Mouse (Mus musculus) G1E (cell line): ENCODE measurements around the gene Lrig2. TPM values are rescaled to one million over a fixed set of nuclear protein-coding genes. Genes with fewer than 3 reads are reported as not detected.

Experiments
- ATAC-seq: 2 replicates; pipeline ENCODE4 v1.8.0; 2016; ENCODE audit warnings: mild to moderate bottlenecking; ENCODE audit not compliant: insufficient number of reproducible peaks, poor library complexity, low FRiP score, severe bottlenecking; ENCODE audit errors: extremely low read depth
- DNase-seq: peaks from one replicate; pipeline ENCODE4 v3.0.0; 2012; ENCODE audit warnings: low spot score
- H3K27me3 ChIP-seq: 2 replicates; pipeline ENCODE4 v1.6.1; 2012; ENCODE audit warnings: mild to moderate bottlenecking, low read length, inconsistent platforms; ENCODE audit not compliant: insufficient read depth
- H3K36me3 ChIP-seq: replicated peaks from 2 replicates; pipeline ENCODE3; 2012; ENCODE audit warnings: mild to moderate bottlenecking, inconsistent platforms
- H3K4me1 ChIP-seq: 2 replicates; pipeline ENCODE4 v1.6.1; 2012; ENCODE audit warnings: low read depth, low read length, inconsistent platforms, mixed read lengths; ENCODE audit not compliant: insufficient read depth
- H3K4me3 ChIP-seq: 2 replicates; pipeline ENCODE4 v1.5.1; 2012; ENCODE audit warnings: low read depth, mild to moderate bottlenecking, inconsistent platforms, low read length, moderate library complexity, mixed read lengths
- H3K9me3 ChIP-seq: replicated peaks from 2 replicates; pipeline ENCODE4 v1.6.1; 2012; ENCODE audit warnings: inconsistent platforms
- CTCF ChIP-seq: IDR thresholded peaks from 2 replicates; pipeline ENCODE4 v1.5.1; 2012; ENCODE audit warnings: low read depth, low read length, inconsistent platforms, mixed read lengths
- GATA1 ChIP-seq: IDR thresholded peaks from 2 replicates; pipeline ENCODE4 v1.6.1; 2012; ENCODE audit warnings: borderline replicate concordance, low read length, inconsistent platforms, mixed read lengths
- GATA2 ChIP-seq: IDR thresholded peaks from 2 replicates; pipeline ENCODE4 v1.6.1; 2012; ENCODE audit warnings: low read depth, low read length, inconsistent platforms, borderline replicate concordance
- POLR2AphosphoS5 ChIP-seq: IDR thresholded peaks from 2 replicates; pipeline ENCODE4 v1.6.1; 2012; ENCODE audit warnings: low read depth, low read length, inconsistent platforms; ENCODE audit not compliant: insufficient replicate concordance
- TAL1 ChIP-seq: conservative IDR thresholded peaks from 2 replicates; pipeline ENCODE4 v1.6.1; 2012; ENCODE audit warnings: low read depth, low read length, inconsistent platforms, mixed read lengths
- polyA plus RNA-seq: library from polyadenylated mRNA; stranded (reverse); fragments of >175 nt; gene quantifications from 2 replicates; pipeline ENCODE4 v1.2.3, GENCODE M21; 2012
- total RNA-seq, 2 experiments: library from RNA; stranded (forward) in 1 of 2; stranded (reverse) in 1 of 2; fragments of 200-1000 nt in 1 of 2; fragments of >200 nt in 1 of 2; fragmentation: Nextera tagmentation in 1 of 2; gene quantifications; 2 replicates each; pipeline ENCODE4 v1.2.3; 2014 to 2017

Lrig2 gene
- total and polyA plus RNA-seq, 3 experiments, result 1.9 to 20.5 (median 15.7) TPM

DNA sequence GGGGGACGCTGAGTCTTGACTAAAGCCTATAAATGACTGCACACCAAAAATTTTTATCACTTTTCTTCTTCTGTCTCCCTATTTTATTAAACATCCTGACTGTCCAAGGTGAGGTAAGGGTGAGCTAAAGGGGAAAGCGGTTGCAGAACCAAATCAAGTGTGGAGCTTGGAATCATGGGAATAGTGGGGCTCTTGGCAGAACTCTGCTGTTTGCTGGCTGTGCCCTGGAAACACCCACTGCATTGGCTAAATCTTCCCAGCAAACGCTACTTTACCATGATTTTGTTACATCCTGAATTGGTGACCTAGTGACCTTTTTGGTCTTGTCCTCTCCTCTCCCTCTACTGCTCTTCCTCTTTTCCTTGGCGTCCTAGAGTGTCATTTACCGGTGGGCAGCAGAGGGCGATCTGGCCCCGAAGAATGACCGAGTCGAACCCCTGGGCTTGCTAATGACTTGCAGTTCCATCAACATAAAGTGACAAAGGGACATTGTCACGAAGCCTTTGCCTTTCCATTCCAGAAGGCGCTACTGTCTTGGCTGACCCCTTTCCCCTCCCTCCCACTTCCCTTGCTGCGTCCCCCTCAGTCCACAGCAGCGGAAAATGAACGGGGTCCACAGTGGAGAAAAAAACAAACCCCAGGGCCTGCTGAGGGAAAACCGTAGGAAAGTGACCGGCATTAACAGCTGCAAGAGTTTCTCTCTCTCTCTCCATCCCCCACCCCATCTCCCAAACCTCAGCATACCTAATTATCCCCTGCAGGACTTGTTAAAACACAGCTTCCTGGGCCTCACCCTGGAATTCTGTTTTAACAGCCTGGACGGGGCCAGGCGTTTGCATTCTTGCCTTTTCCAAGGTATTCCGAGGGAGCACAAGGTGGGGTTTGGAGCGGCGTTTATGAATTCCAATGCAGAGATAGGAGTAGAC lies 29.7 kb upstream of the Lrig2 start:
- H3K4me1 ChIP-seq, result 0 out of 2 replicates have a peak, but pooled peaks cover 3% of the 10 kb centered on the region
- H3K4me3 ChIP-seq, result no peak overlapping the region
- ATAC-seq (no peak), DNase-seq (peak; percentile 39)
- H3K36me3 ChIP-seq, result no peaks in the 10 kb centered on the region
- no peaks in the 10 kb centered on the region for H3K9me3 ChIP-seq
- H3K27me3 ChIP-seq, result peaks cover 15% of the 10 kb centered on the region
- TF ChIP-seq CTCF (no peak), GATA2 (no peak), TAL1 (no peak), POLR2AphosphoS5 (no peak), GATA1 (no peak)

DNA sequence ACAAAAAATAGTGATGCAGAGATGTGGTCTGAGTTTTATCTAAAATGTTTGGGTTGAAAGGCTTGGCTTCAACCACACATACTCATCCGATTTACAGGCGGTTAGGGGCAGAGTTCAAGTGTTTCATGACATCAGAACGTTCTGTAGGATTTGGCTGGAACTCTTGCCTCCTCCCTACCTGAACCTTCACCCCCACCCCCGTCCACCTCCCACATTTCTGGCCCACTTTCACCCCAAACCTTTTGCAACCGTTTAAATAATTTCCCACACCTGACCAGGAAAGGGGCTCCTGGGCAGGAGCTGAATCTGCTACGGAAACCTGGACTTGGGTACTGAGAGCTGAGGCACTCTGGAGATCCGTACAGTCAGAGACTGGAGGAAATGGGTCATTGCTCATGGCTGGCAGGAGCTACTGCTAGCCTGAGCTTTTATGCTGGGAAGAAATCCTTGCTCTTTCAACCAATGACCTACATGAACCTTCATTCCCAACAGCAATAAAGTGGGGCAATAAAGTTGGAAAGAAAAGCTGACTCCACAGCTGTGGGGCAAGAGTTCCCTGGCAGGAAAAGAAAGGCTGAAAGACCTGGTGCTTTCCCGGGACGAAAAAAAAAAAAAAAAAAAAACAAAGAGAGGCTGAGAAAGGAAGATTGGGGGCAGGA lies 28.9 kb upstream of the Lrig2 start:
- Histone ChIP-seq H3K4me1 (0 out of 2 replicates have a peak, but pooled peaks cover 3% of the 10 kb centered on the region), H3K27me3 (peaks cover 14% of the 10 kb centered on the region), H3K4me3 (no peak overlapping the region), H3K9me3 (no peaks in the 10 kb centered on the region), H3K36me3 (no peaks in the 10 kb centered on the region)
- ATAC-seq (no peak), DNase-seq (no peak)
- no peak for TF ChIP-seq GATA1
- no peak for TF ChIP-seq CTCF
- TF ChIP-seq GATA2, result no peak
- no peak for TF ChIP-seq TAL1
- TF ChIP-seq POLR2AphosphoS5, result no peak

DNA sequence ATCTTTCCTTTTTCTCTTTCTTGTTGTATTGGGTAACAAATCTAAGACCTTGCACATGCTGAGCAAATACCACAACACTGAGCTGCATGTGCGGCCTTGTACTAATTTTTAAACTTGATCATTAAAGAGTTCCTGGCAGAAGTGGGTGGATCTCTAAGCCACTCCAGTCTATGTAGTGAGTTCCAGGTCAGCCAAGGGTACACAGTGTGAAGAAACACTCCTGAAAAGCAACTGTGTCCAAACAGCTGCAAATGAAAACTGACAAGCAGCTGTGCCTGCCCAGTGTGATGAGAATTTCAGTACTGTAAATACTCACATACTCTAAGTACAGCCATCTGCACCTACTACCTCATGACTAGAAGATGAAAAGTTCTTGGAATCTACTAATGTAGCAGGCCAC lies 21.5 kb upstream of the Lrig2 start:
- Histone ChIP-seq H3K4me1 (no peaks in the 10 kb centered on the region), H3K4me3 (no peak overlapping the region), H3K36me3 (no peaks in the 10 kb centered on the region), H3K27me3 (0 out of 2 replicates have a peak, but pooled peaks cover 3% of the 10 kb centered on the region), H3K9me3 (no peaks in the 10 kb centered on the region)
- ATAC-seq, result no peak
- DNase-seq, result no peak
- TF ChIP-seq CTCF (no peak), TAL1 (no peak), GATA2 (no peak), GATA1 (no peak), POLR2AphosphoS5 (no peak)

DNA sequence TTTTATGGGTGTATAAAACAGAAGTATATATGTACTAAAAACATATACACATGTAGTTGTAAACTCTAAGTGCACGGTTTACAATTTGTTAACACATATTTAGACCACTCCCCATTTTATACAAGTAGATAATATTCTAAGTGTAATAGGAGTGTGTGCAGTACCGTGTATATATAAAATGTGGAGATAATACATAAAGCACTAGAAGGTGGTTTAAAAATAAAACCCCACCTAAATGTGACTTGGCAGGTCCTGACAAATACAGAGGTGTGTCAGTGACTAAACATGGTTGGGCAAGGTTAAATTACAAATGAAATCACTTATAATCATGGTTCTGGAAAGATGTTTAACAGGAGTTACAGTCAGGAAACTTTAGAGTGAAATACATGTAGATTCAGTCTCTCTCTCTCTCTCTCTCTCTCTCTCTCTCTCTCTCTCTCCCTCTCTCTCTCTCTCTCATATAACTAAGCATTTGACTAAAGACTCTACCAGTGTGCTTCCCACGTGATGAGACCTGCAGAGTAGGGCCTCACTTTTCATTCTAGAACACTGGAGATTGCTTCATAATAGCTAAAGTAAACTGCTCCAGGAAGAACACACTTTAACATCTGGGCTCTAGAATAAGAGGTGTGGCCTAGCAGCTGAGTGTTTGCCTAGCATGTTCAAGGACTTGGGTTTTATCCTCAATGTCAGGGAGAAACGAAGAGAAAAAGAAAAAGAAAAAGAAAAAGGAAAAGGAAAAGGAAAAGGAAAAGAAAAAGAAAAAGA lies 14.6 kb upstream of the Lrig2 start:
- H3K27me3 ChIP-seq, result peaks cover 28% of the 10 kb centered on the region
- no peak for DNase-seq
- no peaks in the 10 kb centered on the region; the same call in 1 of the 2 replicates for H3K4me1 ChIP-seq
- no peaks in the 10 kb centered on the region for H3K36me3 ChIP-seq
- TF ChIP-seq POLR2AphosphoS5, result no peak
- TF ChIP-seq GATA1, result no peak
- no peak for TF ChIP-seq GATA2
- TF ChIP-seq CTCF, result no peak
- no peak for TF ChIP-seq TAL1
- no peaks in the 10 kb centered on the region for H3K9me3 ChIP-seq
- H3K4me3 ChIP-seq, result no peak overlapping the region
- ATAC-seq, result no peak

DNA sequence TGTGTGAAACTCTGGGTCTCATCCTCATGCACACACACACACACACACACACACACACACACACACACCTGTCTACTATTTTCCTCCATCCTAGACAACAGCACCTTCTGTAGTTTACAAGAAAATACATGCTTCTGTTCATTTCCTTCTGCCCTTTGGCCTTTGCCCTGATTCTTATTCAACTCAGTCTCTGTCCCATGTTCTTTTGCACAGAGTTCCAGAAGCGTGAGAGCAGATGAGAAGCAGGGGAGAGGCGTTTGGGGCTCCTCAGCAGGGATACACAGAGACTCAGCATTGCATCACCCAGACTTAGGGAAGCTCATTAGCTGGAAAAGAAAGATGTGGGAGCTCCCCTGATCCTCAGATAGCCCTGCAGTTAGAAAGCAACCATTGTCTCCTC lies 13.8 kb upstream of the Lrig2 start:
- Histone ChIP-seq H3K9me3 (no peaks in the 10 kb centered on the region), H3K36me3 (no peaks in the 10 kb centered on the region), H3K4me1 (no peaks in the 10 kb centered on the region; the same call in 1 of the 2 replicates), H3K27me3 (peaks cover 34% of the 10 kb centered on the region), H3K4me3 (no peak overlapping the region)
- TF ChIP-seq CTCF, result no peak
- TF ChIP-seq POLR2AphosphoS5, result no peak
- TF ChIP-seq GATA1, result no peak
- TF ChIP-seq TAL1, result no peak
- no peak for TF ChIP-seq GATA2
- DNase-seq, result no peak
- no peak for ATAC-seq

DNA sequence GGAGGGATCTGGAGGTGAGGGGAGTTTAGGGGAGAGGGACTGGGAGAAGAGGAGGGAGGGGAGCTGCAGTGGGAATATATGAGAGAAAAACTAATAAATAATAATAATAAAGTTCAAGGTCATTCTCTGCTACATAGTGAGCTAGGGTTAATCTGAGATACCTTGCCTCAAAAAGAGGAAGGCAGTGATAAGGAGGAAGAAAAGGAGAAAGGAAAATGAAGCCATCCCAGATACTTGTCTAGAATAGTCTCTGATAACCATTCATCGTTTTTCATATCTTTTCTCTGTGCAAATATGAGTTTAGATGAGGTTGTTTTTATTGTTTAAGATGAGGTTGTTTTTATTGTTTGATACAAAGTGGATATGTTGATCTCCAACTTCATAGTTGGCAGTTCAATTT lies 13.3 kb upstream of the Lrig2 start:
- H3K4me3 ChIP-seq, result no peak overlapping the region
- ATAC-seq, result no peak
- TF ChIP-seq CTCF, result no peak
- no peak for DNase-seq
- H3K4me1 ChIP-seq, result no peaks in the 10 kb centered on the region; the same call in 1 of the 2 replicates
- no peaks in the 10 kb centered on the region for H3K9me3 ChIP-seq
- H3K27me3 ChIP-seq, result peaks cover 35% of the 10 kb centered on the region
- no peaks in the 10 kb centered on the region for H3K36me3 ChIP-seq
